Mouse (Mus musculus) adrenal gland, adult 2 months (tissue): ENCODE measurements around the gene Myh1. TPM values are rescaled to one million over a fixed set of nuclear protein-coding genes. Genes with fewer than 3 reads are reported as not detected.
A peak's percentile ranks its signal among the peaks of the same experiment; 100 is the strongest.

ENCODE experiments used
- DNase-seq: peaks from one replicate; pipeline ENCODE4 v3.0.0; 2021
- polyA plus RNA-seq: library from polyadenylated mRNA; depleted of rRNA; stranded (reverse); fragments of >200 nt; gene quantifications from 2 replicates; pipeline ENCODE4 v1.2.3, GENCODE M21; 2012; rRNA removed
- total RNA-seq, 2 experiments: library from RNA; stranded (reverse); gene quantifications; 2 replicates each; pipeline ENCODE4 v1.2.3; 2021

Gene Myh1
- total and polyA plus RNA-seq, 3 experiments, result 0.07 TPM; not detected in 2

GRCm38 (mm10) chr11:67235639-67236358 lies 35.9 kb downstream of the Myh1 start:
- DNase-seq, result peak; percentile 42

- DNase-seq, result no peak
Measured at GRCm38 (mm10) chr11:67236799-67237198, 36.9 kb downstream of the Myh1 start.

- no peak for DNase-seq
Measured at GRCm38 (mm10) chr11:67237481-67238079, 37.7 kb downstream of the Myh1 start, which contains the start of gene Myh4. Myh4 (plus strand) TSS chr11:67238029.

GRCm38 (mm10) chr11:67241051-67241450 lies 41.2 kb downstream of the Myh1 start:
- DNase-seq, result no peak

DNA sequence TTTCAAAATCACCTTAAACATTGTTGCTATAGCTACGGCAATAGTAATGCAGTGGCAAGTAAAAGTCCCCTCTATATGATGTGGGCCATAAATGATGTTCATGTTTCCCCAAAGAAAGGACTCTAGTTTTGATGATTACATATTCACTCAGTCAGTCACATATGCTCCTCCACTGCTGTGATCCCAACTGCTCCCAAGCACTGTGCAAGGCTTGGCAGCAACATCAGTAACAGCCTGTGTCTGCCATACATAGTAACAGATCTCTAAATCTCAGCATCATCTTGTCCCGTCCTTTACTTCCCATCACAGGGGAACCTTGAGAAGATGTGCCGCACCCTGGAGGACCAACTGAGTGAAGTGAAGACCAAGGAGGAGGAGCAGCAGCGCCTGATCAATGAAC lies 53.8 kb downstream of the Myh1 start:
- DNase-seq, result no peak

- DNase-seq, result no peak
Measured at GRCm38 (mm10) chr11:67257048-67257447, 57.2 kb downstream of the Myh1 start.

GRCm38 (mm10) chr11:67260956-67261355 lies 61.1 kb downstream of the Myh1 start:
- no peak for DNase-seq

Other genes starting within 250 kb of the Myh1 start
- gene Tmem238l, start 243.4 kb upstream of the Myh1 start, total RNA-seq, result not detected
- gene Tmem238l, start 243.4 kb upstream of the Myh1 start, polyA plus RNA-seq, result not detected in 2 replicates
- 1 to 10 TPM; 6.8 to 8.6 TPM for gene Tmem220, start 174.9 kb upstream of the Myh1 start, total RNA-seq
- gene Tmem220, start 174.9 kb upstream of the Myh1 start, polyA plus RNA-seq, result 2.6 TPM in 2 replicates
- gene Adprm, start 147.5 kb upstream of the Myh1 start, total RNA-seq, result 10 to 100 TPM; 23.1 to 26.1 TPM
- 3.8 and 4.1 TPM in 2 replicates for gene Adprm, start 147.5 kb upstream of the Myh1 start, polyA plus RNA-seq
- gene Sco1, start 147.4 kb upstream of the Myh1 start, total RNA-seq, result 10 to 100 TPM; 19.5 to 22.7 TPM
- gene Sco1, start 147.4 kb upstream of the Myh1 start, polyA plus RNA-seq, result 10.5 and 12.0 TPM in 2 replicates
- under 1 TPM; 0.06 to 0.14 TPM for gene Myh3, start 121.8 kb upstream of the Myh1 start, total RNA-seq
- not detected in 2 replicates for gene Myh3, start 121.8 kb upstream of the Myh1 start, polyA plus RNA-seq
- gene Myh2, start 29.0 kb upstream of the Myh1 start, total RNA-seq, result not detected
- gene Myh2, start 29.0 kb upstream of the Myh1 start, polyA plus RNA-seq, result 0.03 TPM in 1 of 2 replicates, not detected in the other
- not detected for gene Myh4, start 38.0 kb downstream of the Myh1 start, total RNA-seq
- not detected in 2 replicates for gene Myh4, start 38.0 kb downstream of the Myh1 start, polyA plus RNA-seq
- not detected for gene Myh8, start 77.1 kb downstream of the Myh1 start, total RNA-seq
- not detected in 2 replicates for gene Myh8, start 77.1 kb downstream of the Myh1 start, polyA plus RNA-seq
- not detected for gene Myh13, start 121.6 kb downstream of the Myh1 start, total RNA-seq
- not detected in 2 replicates for gene Myh13, start 121.6 kb downstream of the Myh1 start, polyA plus RNA-seq